Mouse (Mus musculus) kidney, postnatal 36 days (tissue): ENCODE measurements at regions not wholly inside any gene's neighbourhood (a gene's known extent, or its start where the extent isn't known, plus 50 kb on each side); places are given as distances from the start of the nearest gene placed in this dataset.
A peak's percentile ranks its signal among the peaks of the same experiment; 100 is the strongest.

Experiments
- DNase-seq, 2 experiments: peaks; one replicate each; pipeline ENCODE4 v3.0.0; 2021 to 2022; ENCODE audit warnings: mixed read lengths in 2 of 2

DNA sequence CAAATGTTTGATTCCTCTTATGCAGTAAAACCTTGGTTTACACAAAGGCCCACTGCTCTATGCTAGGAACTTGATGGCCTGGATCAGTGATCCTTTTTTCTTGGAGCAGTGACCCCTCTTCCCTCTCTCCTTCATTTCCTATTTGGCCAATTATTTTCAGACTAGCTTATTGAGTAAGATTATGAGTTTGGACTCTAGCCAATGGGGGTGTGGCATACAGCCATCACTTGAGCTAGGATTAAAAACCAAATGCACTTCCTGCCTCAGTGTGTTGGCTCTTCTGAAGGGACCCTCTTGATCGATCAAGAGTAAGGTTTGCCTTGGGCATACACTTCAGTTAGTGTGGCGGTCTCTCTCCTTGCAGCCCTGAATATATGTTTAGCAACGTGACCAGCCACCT, 1172.6 kb upstream of the Gulo start:
- no peak for DNase-seq

DNA sequence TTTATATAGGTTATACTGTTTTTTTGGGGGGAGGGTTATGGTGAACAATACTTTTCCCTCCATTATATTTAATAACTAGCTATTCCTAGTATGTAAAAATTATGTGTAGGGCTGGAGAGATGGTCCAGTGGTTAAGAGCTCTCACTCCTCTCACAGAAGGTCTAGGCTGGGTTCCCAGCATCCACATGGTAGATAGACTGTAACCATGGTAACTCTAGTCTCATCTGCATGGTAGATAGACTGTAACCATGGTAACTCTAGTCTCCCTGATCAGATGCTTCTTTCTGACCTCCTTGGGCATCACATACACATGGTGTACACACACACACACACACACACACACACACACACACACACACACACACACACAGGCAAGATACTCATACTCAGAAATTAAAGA, 1170.5 kb upstream of the Gulo start:
- no peak for DNase-seq

DNA sequence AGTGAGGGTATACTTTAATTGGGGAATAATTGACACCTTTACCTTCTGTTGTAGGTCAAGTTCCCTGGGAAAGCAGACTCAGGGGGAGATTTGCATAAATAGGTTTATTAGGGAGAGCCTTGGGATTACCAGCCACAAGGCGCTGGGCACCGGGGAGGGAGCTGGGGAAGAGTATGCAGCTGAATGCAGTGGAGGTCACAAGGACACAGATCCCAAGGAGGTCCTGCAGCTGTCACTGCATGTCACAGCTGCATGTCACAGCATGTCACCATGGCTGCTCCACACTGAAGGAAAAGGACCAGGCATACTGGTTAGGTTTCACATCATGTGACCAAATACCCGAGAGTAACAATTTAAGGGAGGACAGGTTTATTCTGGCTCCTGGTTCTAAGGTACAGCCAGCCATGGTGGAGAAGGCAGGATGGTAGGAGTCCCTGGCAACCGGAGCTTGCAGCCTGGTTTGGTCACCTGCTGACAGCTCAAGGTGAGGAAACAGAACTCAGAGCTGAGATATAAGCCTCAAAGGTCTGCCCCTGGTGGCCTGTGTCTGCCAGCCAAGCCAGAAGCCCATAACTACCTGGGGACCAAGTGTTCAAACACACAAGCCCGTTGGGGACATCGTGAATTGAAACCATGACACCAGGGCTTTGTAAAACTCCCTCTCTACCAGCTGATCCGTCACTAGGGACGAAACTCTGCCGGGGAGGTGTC, 1169.5 kb upstream of the Gulo start:
- DNase-seq: no peak

DNA sequence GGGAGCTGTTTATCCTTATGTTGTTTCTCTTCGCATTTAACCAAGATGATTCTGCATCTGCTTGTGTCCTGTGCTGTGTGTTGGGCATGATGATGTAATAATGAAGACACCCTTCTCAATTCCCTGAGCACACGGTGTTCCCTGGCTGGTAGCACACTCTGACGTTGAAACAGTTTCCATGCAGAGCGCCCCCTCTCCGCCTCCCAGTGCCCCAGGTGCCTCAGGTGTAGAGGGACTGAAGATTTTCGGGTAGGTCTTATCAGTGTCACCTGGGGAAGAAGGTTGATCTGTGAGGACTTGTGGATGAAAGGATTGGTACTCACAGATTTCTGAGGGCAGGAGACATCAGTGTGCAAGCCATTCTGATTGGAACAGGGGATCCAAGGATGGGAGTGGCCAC, 1167.7 kb upstream of the Gulo start:
- no peak for DNase-seq

DNA sequence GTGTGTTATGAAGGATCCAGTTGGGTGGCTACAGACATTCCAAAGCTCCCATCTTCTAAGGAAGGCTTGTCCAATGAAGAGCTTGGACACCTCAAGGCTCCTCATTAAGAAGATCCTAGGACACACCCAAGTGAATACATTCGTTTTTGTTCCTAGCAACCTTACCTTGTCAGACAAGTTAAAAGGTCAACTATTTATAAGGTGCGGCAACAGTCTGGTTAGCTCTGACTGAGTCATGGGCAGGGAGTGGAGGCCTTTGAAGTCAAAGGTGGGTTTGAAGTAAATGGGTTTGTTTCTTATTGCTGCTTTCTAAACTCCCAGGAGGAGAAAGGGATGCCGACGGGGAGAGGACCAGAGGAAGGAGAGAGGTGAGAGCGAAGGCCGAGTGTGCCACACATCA, 1167.1 kb upstream of the Gulo start:
- no peak for DNase-seq

DNA sequence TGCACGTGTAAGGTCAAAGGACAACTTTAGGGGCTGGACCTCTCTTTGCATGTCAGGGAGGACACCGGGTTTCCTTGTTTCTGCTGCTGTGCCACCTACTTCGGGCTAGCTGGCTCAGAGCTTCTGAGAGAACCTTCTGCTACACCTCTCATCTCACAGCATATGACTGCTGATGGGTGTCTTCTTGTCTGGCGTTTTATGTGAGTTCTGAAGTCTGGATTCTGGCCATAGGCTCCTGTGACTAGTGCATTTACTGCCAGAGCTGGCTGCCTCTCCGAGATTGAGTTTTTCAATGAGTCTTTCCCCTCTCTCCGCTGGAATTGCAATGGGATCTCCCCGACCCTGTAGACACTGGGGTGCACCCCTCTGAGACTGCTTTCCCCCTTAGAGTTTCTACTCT, 1165.9 kb upstream of the Gulo start:
- no peak for DNase-seq

DNA sequence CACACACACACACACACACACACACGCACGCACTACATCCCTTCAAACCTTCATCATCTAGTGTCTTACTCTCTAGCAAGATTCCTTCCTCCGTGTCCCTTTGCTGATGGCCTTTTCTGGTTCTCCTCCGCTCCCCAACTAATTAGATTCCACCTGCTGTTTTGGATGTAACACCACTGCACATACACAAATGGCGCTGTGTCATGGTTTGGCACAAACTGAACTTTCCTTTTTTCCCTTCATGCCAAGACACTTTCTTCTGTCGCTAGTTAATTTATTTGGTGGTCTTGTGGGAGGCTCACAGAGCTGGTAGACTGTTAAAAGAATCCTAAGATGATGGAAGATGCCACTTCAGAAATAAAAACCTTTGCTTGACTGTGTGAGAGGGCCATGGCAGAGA, 1161.8 kb upstream of the Gulo start:
- DNase-seq: no peak

DNA sequence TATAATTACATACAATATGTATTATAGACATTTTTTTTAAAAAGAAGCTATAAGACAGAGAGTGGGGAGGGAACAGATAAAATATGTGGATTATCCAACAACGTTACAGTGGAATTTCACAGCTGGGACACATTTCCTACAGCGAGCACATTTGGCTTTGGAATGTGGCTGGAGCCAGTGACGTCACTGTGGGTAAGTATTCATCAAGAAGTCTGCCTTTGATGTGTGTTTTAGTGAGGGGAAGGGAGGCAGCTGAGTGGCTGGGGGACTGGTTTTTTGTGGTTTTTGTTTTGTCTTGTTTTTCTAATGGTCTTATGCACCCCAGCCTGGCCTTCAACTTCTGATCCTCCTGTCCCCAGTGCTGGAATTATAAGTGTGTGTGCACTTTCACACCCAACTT, 1161.2 kb upstream of the Gulo start:
- DNase-seq: no peak

DNA sequence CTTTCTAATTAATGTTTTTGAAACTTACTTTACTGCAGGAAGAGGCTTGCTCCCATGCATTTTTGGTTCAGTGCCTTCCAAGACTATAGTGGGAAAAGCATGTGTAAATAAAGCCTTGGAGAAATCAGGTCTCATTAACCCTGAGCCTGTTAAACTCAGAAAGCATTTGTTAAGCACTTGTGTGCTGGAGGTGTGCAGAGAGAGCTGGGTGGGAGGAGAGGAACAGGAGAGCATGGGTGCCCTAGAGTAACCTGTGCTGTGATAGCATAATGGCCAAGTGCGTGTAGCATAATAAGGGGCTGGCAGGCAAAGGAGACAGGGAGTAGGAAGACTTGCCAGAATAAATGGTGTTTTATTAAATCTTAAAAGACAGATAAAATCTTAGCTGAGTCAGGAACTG, 1160.2 kb upstream of the Gulo start:
- no peak for DNase-seq

DNA sequence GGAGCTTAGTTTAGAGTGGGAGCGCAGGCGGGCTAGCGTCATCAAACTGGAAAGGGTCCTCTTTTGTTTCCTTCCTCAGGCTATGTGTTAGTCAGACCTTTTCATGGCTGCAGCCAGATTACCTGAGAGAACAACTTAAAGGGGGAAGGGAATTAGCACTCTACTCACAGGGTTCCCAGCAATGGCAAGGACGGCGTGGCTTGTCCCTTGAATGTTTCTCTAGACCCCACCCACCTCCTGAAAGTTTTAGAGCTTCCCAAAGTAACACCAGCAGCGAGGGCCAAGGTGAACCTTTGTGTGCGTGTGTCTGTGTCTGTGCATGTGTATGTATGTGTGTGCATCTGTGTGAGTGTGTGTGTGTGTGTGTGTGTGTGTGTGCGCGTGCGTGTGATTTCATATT, 1151.0 kb upstream of the Gulo start:
- DNase-seq: no peak

DNA sequence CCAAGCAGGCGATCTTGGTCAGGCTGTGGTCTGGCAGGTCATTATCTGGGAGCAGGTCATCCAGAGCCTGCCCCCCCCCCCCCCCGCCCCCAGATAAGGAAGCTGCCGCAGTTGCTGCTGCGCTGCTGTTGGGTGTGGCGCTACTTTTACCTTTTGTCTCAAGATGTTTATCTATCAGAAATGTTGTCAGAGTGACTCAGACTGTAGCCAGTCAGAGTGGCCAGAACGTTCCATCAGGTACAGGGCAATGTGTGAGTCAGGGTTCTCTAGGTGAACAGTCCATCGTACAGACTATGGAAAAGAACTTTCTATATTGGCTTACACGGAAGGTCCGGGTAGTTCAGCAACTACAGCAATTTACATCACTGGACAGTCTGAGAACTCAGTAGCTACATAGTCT, 1149.9 kb upstream of the Gulo start:
- no peak for DNase-seq

DNA sequence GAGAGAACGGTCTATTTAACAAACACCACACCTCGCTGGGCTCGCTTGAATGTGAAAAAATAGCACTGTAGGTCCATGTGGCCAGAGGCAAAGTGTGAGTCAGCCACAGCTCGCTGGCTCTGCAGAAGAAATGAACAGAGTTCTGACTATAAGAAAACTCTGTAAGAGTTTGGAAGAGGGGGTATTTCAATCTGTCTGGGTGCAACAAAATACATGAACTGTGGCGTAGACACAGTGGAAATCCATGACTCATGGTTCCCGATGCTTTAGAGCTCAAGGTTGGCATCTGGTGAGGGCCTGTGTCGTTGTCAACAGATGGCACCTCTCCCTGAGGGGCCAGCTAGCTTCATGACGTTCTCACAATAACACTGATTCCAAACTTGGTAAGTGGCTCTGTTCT, 1147.4 kb upstream of the Gulo start:
- peak in 1 of 2 experiments; percentile 12 for DNase-seq

DNA sequence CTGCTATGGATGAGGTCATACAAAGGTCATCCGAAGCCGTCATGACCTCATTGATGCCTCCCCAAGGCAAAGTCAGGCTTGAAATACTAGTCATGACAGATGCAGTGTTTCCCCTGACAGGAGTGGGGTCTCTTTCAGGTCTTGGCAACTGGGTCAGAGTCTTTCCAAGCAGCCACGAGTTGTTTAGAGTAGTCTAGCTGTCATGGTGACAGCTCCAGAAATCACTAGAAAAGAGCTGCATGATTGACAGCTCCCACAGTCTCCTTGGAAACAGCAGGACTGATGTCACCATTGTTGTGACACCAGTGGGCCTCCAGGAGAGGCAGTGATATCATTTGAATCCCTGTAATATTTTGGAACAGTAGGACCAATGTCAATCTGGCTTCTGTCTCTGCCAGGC, 1144.6 kb upstream of the Gulo start:
- no peak for DNase-seq

DNA sequence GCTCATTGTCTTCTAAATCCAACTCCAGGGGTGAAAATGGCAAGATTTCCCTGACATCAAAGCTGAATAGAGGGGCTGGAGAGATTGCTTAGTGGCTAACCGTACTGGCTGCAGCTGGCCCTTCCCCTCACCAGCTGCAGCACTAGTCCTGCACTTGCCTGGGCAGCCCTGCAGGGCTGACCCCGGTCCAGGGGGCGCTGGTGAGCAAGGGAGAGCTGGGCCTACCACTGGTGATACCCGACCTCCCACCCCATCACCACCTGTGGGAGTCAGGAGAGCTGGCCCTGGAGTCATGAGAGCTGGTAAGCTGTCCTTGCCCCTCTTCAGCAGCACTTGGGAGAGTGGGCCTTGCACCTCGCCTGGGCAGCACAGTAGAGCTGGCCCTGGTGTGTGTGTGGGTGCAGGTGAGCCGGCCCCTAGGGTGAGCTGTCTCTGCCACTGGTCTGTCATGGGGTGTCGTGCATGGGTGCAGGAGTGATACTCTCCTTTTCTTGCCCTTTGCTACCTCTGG, 1141.0 kb upstream of the Gulo start:
- peak in 1 of 2 experiments; percentile 39 for DNase-seq

DNA sequence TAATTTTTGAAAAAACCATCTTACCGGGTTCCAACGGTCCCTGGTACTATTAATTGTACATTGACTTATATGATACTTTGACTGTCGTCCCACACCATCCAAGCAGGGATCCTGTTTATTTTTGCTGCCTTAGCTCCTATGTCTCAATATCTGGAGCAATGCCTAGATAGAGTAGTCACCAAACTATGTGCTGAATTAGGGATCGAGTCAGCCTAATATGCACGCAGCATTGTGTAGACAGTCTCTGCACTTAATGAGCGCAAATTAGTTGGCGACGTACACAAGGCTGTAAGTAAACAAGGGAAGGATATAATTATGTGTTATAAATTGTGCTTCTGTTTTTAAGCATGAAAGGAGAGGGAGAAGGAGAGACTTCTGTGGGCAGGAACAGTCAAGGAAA, 1140.1 kb upstream of the Gulo start:
- DNase-seq: no peak

DNA sequence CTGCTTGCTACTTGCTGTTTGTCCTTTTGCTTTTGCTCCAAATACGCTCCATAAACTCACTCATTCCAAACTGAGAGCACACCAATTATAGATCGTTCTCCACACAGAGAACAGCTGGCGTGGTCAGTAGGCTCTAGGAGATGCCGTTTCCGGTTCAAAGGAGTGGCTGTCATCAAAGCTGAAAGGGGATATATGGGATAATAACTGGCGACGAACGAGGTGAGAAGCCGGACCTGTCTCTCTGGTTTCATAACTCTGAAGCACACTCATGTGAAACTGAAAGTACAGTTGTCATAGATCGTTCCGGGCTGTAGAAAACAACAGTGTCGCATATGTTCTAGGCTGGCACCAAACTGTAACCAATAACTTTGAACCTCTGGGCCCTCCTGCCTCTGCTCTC, 1137.6 kb upstream of the Gulo start:
- DNase-seq: no peak

DNA sequence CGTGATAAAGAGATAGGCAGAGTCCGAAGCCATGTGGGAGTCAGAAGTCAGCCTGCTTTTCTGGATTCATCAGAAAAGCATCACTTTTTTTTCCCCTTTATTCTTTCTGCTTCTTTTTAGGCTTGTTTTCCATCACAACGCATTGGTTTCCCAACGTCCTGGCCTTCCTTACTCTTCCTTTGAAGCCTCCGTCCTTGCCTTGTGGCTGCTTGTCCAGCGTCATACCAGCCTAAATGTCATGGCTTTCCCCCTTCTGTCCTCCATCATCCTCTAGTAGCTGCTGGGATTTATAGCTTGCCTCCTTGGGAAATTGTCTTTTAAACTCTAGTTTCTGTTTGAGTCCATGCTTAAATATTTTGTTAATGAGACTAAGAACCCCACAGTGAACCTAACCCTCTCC, 1136.0 kb upstream of the Gulo start:
- no peak for DNase-seq

DNA sequence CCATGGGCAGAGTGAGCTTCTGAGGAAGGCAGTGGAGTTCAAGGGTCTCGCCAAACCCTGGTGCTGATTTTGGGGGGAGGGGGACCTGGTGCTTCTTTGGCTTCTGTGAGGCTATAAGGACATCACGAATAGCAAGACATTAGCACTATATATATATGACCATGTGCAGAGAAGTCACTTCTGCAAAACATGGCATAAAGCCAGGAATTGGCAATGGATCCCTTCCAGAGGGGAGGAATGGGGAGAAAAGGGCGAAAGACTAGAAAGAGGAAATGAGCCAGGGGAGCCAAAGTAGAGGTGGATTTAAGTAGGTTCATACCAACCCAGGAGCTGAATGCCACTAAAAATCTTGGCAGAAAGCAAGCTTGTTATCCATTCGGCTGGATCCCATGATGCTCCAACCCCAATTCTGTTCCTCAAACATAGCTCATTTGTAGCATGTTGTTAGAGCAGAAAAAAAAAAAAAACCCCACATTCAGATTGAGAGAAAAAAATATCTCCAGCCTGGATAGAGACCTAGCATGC, 1135.5 kb upstream of the Gulo start:
- DNase-seq: no peak

DNA sequence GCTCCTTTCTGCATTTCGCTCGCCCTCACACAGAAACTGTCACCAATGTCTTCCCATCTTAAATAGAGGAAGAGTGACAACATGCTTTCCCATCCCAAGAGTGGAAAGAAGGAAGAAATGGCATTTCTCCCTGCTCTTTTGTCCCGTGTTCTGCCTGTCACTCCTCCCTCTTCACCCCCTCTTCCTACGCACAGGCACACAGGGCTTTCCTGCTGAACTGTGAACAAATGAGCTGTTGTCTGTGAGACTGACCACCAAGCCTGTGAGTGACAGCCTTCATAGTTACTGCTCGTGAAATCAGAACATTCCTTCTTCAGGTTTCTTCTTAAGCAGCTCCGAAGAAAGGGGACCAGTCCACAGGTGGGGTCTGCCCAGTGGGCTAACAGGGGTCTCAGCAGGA, 1134.8 kb upstream of the Gulo start:
- DNase-seq: no peak

DNA sequence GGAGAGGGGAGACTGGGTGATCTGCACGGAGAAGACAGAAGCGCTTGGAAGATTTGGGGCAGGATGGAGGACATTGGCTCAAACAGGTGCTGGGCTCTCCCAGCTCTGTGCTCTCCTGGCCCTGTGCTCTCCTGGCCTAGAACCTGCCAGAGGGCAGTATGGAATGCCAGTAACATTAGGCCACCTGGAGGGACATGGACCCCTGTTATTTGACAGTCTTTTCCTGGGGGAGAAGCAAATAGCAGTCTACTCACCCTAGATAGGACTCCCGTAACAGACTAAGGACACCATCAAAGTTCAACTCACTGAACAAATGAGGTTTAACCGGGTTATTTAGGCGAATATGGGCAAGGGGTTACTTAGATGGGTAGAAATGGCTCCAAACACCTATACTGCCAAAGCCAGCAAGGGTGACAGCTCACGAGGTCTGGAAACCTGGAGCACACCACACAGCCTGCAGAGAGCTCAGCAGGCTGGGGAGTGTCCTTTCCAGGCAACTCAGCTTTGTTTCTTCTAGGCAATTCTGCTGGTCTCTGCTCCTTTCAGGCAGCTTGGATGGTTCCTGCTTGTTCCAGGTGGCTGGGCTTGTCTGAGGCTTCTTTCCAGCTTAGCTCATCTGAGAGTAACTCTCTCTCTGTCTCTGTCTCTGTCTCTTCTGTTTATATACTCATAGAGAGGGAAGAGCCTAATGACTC, 1133.7 kb upstream of the Gulo start:
- DNase-seq: no peak

DNA sequence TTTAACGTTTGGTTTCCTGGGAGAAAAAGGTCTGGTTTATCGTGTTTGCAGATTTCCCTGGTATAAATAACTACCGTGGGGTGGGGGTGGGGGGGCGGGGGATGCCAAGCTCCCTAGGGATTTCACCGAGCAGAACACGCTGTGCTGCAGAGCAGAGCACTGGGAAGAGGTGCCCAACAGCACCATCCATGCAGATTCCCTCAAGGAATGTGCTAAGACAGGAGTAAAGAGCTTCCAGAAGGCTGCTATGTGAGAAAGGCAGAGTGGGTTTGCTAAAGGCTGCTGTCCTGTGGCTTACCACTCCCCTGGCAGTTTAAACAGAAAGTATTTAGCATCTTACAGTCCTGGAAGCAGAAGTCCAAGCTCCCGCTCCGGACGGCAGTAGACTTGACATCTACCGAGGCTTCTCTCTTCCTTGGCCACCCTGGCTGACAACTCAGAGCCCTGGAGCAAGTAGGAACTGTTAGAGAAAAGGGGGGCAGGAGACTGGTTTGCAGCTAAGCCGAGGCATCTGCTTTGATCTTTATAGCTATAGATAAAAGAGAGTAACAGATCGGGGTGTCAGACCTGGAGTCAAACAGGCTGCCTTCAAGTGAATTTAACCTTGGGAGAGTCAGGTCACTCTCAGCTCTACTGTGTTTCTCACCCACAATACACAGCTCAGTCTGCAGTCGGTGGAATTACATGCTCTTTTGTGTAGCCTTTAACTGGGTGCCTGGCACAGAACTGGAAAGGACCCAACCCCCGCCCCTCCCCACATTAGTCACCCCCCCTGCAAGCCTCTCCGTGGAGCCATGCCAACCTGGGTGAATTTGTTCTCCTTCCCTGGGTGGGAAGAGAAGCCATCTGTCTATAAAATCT, 1132.8 kb upstream of the Gulo start:
- DNase-seq: peak in 1 of 2 experiments; percentile 11

DNA sequence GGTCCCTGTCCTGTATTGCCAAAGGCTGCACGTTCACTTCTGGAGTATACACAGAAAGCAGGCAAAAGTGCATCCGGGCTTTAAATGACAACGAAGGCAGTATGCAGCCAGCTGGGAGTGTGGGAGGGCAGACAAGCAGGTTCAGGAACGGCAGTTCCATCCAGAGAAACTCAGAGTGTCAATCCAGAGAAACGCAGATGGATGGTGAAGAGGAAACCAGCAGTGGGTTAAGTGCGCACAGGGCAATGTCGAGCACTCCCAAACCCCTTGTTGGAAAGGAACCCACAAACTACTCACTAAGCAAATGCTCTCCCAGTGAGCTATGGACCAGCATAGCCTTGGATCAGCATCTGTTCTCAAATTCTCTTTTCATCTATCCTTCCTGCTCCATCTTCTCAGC, 1132.1 kb upstream of the Gulo start:
- no peak for DNase-seq

DNA sequence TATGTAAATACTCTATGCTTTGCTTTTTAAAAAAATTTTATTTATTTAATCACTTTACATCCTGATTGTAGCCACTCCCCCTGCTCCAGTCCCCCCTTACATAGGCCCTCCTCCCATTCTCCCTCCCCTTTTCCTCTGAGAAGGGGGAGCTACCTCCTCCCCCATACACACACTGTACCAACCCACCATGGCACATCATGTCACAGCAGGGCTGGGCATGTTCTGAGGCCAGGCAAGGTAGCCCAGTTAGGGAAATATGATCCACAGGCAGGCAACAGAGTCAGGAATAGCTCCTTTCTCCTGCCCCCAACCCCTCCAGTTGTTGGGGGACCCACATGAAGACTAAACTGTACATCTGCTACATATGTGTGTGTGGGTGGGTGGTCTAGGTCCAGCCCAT, 1130.7 kb upstream of the Gulo start:
- DNase-seq: no peak
